Mouse (Mus musculus) urinary bladder, postnatal 25 days (tissue): Measurements from ENCODE around the gene Bik.

Source experiments
- DNase-seq: peaks from one replicate; pipeline ENCODE4 v3.0.0; 2022; ENCODE audit warnings: low spot score

The Bik gene

DNA sequence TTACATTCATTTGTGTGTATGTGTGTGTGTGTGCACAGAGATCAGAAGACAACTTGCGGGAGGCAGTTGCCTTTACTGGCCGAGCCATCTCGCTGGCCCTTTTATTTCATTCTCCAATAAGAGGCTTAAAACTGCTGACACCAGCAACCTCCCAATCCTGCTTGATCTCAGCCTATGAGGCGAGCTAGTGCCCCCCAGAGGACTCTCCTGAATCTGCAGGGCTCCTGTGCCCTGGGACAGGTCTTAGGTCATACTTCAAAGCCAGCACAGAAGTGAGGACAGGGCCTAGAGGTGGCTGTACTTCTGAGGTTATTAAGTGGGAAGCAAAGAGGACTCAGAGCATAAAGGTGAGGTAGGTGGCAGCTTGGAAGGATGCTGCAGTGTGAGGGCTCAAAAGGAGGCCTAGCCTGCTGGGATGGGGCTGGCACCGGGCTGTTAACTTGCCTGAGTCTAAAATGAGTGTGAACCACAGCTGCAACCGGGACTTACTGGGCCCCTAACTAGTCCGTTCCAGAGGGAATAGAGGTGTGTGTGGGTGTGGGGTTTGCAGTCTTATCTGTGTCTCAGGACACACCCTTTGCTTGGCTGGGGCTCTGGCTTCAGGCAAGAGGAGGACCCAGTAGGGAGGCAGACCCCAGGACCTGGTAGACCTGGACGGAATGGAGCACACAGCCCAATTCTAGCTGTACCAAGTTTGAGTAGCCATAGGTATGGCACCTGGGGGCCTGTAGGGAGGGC lies 56.9 kb downstream of the Bik start:
- DNase-seq: peak; percentile 52

DNA sequence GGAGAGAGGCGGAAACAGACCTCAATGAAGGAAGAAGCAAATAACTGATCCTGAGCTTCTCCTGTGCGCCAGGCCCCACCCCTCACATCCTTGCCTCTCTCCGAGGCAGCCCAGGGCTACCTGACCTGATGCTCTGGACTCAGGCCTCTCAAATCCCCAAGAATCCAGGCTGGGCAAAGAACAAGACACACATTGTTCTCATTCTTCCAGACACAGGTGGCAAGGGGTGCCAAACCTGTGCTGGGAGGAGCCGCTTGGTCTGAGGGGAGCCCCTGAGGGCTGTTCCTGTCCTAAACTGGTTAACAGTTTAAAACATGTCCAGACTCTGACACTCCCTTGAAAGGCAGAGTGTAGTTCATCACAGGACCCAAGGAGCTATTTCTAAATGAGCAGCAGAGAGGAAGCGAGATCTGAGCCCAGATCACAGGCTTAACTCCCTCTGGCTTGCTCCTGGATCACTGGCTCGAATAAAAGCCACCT lies 58.1 kb downstream of the Bik start:
- no peak for DNase-seq

DNA sequence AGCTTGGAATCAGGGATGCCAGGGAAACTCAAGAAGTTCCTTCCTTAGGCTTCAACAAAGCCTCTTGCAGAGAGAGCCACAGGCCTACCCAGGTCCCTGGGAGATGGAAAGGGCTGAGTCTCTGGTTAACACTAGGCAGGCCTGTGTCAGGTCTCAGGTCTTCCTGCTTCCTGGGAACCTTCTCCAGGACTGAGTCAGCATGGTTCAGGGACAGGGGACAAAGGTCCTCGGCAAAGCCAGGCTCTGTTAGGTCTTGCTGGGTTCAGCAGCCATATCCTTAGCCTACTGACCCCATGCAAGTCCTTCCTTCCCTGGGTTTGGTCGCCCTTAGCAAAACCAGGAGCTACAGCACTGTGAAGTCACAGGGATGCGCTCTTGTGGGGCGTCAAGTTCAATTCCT lies 64.2 kb downstream of the Bik start:
- no peak for DNase-seq

DNA sequence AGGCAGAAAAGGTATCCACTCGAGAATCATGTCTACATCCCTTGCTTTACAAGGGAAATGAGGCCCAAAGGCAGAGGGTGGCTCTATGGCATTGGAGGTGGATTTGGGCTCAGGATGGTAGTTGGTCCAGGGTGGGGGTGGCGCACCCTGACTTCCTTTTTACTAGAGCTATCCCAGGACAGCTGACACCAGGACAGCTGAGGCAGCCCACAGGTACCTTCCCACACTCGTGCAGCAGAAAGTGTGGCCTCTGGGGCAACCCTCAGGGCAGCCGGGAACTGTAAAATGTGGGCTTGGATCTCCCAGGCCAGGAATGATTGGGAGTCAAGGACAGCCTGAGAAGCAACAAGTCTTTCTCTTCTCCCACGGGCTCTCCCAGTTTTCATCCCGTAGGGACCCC lies 65.1 kb downstream of the Bik start:
- no peak for DNase-seq

DNA sequence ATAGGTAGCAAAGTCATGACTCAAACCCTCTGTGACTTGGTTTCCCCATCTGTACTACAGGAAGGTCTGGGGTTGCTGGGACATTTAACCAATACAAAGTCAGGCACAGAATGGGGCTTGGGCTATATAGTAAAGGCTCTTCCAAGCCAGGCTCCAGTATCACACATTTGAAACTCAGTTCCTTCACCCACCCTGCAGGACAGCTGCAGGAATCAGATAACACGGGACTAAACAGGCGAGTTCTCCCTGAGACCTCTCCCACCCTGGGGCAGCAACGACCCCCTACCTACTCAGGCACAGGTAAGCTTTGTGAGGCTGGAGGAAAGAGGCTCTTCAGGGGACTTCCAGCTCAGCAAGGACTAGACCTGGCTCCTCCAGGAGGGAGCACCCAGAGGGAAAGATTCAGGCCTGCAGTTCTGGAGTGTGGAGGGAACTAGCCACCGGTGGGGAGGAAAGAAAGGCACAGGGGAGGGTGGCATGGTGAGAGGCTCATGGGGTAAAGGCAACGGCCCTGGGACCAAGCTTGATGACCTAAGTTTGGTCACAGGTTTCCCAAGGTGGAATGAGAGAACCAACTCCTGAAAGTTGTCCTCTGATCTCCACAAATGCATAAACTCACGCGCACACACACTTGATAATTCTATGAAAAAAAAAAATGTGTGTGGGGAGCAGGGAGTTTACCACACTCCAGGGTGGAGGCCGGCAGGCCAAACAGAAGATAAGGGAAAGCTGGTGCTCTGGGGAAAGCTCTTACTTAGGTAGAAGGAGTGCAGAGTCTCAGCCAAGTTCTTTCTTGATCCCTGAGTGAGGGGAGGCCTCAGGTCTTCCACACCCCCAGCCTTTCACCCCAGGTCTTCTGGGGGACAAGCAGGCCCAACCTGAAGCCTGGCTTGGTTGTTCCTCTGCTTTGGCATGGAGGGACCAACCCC lies 65.9 kb downstream of the Bik start:
- no peak for DNase-seq

DNA sequence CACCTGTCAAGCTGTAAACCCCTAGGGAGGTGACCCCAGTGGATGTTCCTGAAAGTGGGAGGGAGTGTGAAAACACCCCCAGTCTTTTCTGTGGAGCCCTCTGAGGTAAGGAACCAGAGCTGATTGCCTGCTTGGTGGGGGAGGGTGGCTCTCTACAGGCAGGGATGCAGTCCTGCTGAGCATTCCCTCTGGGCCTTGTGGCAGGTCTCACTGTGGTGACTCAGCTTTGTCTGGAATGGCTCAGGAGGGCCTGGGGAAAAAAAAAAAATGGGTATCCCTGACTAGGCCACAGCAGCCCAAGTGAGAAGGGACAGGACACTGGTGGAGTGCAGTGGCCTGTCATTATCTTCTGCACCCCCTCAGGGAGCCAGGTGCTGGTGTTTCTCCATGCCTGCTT lies 66.5 kb downstream of the Bik start:
- DNase-seq: no peak

DNA sequence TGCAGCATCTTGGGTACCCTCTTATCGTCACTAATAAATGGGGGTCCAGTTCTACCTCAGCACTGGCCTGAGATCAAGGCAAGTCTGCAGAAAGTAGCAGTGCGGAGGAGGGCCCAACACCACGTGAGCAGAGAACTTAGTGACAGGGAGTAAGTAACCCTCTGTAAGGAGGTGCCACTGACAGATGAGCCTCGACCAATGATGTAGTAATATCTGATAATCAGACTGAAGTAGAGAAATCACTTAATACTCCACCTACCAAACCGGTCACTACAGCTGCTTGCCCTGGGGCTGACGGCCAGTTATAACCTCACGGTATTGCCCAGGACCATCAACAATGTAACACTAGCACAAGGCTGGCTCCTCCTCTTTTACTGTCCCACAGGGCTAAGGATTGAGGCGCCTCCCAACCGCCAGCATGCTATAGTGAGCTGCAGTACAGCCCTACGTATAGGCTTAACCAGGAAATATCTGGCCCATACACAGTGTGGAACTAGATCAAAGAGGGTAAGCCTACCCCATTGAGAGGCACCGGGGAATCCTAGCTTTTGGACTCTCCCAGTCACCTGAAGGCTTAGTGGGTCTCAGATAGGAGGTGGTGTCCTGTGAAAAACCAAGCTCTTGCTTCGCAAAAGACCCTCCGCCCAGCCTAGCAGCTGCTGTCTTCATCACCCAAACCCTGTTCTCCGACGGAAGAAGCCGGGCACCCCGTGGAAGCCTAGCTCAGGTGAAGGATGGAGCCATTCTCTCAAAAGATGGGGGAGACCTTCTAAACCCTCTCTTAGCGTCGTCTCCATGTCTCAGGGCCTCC lies 67.2 kb downstream of the Bik start:
- no peak for DNase-seq
